Mouse (Mus musculus) CH12.LX (cell line): ENCODE measurements around the gene Hnf1a.

Experiments used
- CTCF ChIP-seq, 2 experiments: IDR thresholded peaks in 1 of 2; conservative IDR thresholded peaks in 1 of 2; 2 replicates each; pipeline ENCODE4 v1.5.1; 2011 to 2012; ENCODE audit warnings: low read depth in 2 of 2, low read length in 2 of 2, improper control_type of control experiment in 1 of 2, inconsistent platforms in 1 of 2, mild to moderate bottlenecking in 1 of 2, moderate library complexity in 1 of 2
- GABPA ChIP-seq: IDR thresholded peaks from 2 replicates; pipeline ENCODE4 v1.6.1; 2012; ENCODE audit warnings: low read depth, low read length, improper control_type of control experiment, inconsistent platforms; ENCODE audit not compliant: insufficient replicate concordance

GRCm38 (mm10) chr5:114916777-114917176, 54.1 kb downstream of the Hnf1a start:
- TF ChIP-seq CTCF (conservative IDR thresholded peaks at IDR 0.05 in 1 of 2, IDR thresholded peaks at IDR 0.05 in 1 of 2; ENCODE audit: low read depth in 2 of 2, low read length in 2 of 2) (no peak), GABPA (no peak)
